Mouse (Mus musculus) liver, adult 2 months (tissue): Measurements from ENCODE around the gene Poll. TPM values are rescaled to one million over a fixed set of nuclear protein-coding genes. Genes with fewer than 3 reads are reported as not detected.

Experiments
- DNase-seq: peaks from one replicate; pipeline ENCODE4 v3.0.0-alpha.2; 2011; ENCODE audit warnings: low read depth, low spot score; ENCODE audit errors: extremely low read depth
- H3K27ac ChIP-seq: fragments of 200-500 bp; replicated peaks from 2 replicates; pipeline ENCODE4 v1.5.1; 2012; ENCODE audit warnings: low read depth, mild to moderate bottlenecking, control low read depth, inconsistent platforms, low read length; ENCODE audit not compliant: insufficient read depth
- H3K27me3 ChIP-seq: fragments of 200-500 bp; 2 replicates; pipeline ENCODE4 v1.6.1; 2012; ENCODE audit warnings: mild to moderate bottlenecking, moderate library complexity, low read length, inconsistent platforms; ENCODE audit not compliant: control insufficient read depth, insufficient read depth
- H3K36me3 ChIP-seq: fragments of 200-500 bp; 2 replicates; pipeline ENCODE4 v1.6.1; 2012; ENCODE audit warnings: low read length, inconsistent platforms; ENCODE audit not compliant: control insufficient read depth, insufficient read depth
- H3K4me1 ChIP-seq: fragments of 200-500 bp; 2 replicates; pipeline ENCODE4 v1.6.1; 2011; ENCODE audit warnings: low read length; ENCODE audit not compliant: control insufficient read depth, insufficient read depth
- H3K4me3 ChIP-seq: fragments of 200-500 bp; 2 replicates; pipeline ENCODE4 v1.5.1; 2011; ENCODE audit warnings: low read depth, mild to moderate bottlenecking, control low read depth, low read length, moderate library complexity; ENCODE audit not compliant: insufficient read depth
- H3K79me2 ChIP-seq: fragments of 200-500 bp; 2 replicates; pipeline ENCODE4 v1.6.1; 2012; ENCODE audit warnings: inconsistent platforms, mild to moderate bottlenecking, low read length, moderate library complexity; ENCODE audit not compliant: control insufficient read depth, insufficient read depth
- H3K9ac ChIP-seq: fragments of 200-500 bp; 2 replicates; pipeline ENCODE4 v1.6.1; 2012; ENCODE audit warnings: low read depth, mild to moderate bottlenecking, control low read depth, inconsistent platforms, low read length
- CTCF ChIP-seq: fragments of 200-500 bp; IDR thresholded peaks from 2 replicates; pipeline ENCODE4 v1.5.1; 2011; ENCODE audit warnings: low read depth, low read length, control low read depth
- POLR2A ChIP-seq: fragments of 200-500 bp; IDR thresholded peaks from 2 replicates; pipeline ENCODE4 v1.6.1; 2011; ENCODE audit warnings: low read length, control low read depth; ENCODE audit not compliant: insufficient read depth; ENCODE audit errors: extremely low read depth
- WGBS: fragments of 180-500 bp; shearing (Covaris S2); methylation state at CpG from one replicate; pipeline ENCODE4 v1.1.7; 2018; 5-methylcytosine and 5-hydroxymethylcytosine counted together
- polyA plus RNA-seq: library from polyadenylated mRNA; depleted of rRNA; stranded (reverse); fragments of >200 nt; gene quantifications from 2 replicates; pipeline ENCODE4 v1.2.3, GENCODE M21; 2012
- total RNA-seq: library from RNA; depleted of rRNA; stranded (reverse); fragments of >200 nt; gene quantifications from 2 replicates; pipeline ENCODE4 v1.2.3, GENCODE M21; 2014

The Poll gene
- total and polyA plus RNA-seq, 2 experiments: 6.1 to 7.3 TPM

DNA sequence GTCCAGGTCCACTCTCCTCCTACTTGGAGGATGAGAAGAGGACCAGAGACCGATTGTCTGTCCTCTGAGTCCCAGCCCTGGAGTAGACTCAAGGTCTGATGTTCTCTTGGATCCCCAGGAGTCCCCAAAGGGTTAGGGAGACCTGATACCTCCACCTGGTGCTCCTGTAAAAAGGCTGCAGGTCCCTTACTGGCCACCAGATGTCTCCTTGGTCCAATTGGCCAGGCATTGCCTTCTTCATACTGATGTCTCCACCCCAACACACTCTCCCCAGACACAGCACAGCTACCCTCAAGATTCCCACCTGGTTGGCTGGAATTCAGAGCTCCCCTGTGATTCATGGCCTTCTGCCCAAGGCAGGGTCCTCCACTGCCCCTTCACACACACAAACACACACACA lies 22.8 kb downstream of the Poll start:
- peak; percentile 80 for TF ChIP-seq CTCF
- TF ChIP-seq POLR2A: no peak
- H3K4me3 ChIP-seq: no peak overlapping the region
- H3K79me2 ChIP-seq: no peaks in the 10 kb centered on the region
- H3K4me1 ChIP-seq: peaks cover 3% of the 10 kb centered on the region; the same call in 1 of the 2 replicates
- no peaks in the 10 kb centered on the region for H3K36me3 ChIP-seq
- peak; percentile 36 for DNase-seq
- no peak overlapping the region for H3K9ac ChIP-seq
- H3K27ac ChIP-seq: no peak overlapping the region
- peaks cover 5% of the 10 kb centered on the region for H3K27me3 ChIP-seq
- WGBS: 67% methylated on average over 1 of the region's 1 CpGs

- H3K79me2 ChIP-seq: no peaks in the 10 kb centered on the region
- no peaks in the 10 kb centered on the region for H3K4me1 ChIP-seq
- no peak for DNase-seq
- no peak overlapping the region for H3K27ac ChIP-seq
- no peaks in the 10 kb centered on the region for H3K27me3 ChIP-seq
- H3K4me3 ChIP-seq: no peak overlapping the region
- 69% methylated on average over 6 of the region's 6 CpGs for WGBS
- no peaks in the 10 kb centered on the region for H3K36me3 ChIP-seq
- TF ChIP-seq POLR2A (no peak), CTCF (no peak)
- no peak overlapping the region for H3K9ac ChIP-seq
These were observed 24.4 kb downstream of the Poll start for GRCm38 (mm10) chr19:45535929-45536328.

DNA sequence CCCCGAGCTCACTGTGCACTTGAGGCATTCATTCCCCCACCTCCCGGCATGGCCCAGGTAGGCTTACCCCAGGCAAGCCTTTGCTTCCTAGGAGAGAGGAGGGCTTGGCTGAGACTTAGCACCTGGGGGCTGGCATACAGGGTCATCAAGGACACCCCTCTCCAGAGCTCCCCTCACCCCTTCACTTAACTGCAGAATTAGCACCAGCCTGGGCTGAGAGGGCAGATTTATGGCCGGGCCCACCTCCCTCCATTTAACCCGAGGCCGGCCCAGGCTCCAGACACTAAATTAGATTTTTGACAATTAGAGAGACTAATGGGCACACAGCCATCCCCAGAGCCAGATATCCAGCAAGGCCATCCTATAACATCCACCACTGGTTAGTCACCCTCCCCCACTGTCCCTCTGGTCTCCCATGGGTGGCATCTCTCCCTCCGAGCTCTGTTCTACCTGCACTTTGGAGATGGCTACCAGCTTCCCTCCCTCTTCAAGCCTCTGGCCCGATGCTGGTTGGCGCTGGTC lies 25.1 kb downstream of the Poll start:
- Histone ChIP-seq H3K4me1 (no peaks in the 10 kb centered on the region), H3K9ac (no peak overlapping the region), H3K79me2 (no peaks in the 10 kb centered on the region), H3K27ac (no peak overlapping the region), H3K36me3 (no peaks in the 10 kb centered on the region), H3K27me3 (no peaks in the 10 kb centered on the region), H3K4me3 (no peak overlapping the region)
- 74% methylated on average over 8 of the region's 8 CpGs for WGBS
- DNase-seq: no peak
- TF ChIP-seq CTCF: no peak
- no peak for TF ChIP-seq POLR2A

GRCm38 (mm10) chr19:45533617-45534016 lies 26.7 kb downstream of the Poll start:
- Histone ChIP-seq H3K36me3 (no peaks in the 10 kb centered on the region), H3K4me3 (no peak overlapping the region), H3K9ac (no peak overlapping the region), H3K27ac (no peak overlapping the region), H3K79me2 (no peaks in the 10 kb centered on the region), H3K27me3 (no peaks in the 10 kb centered on the region), H3K4me1 (no peaks in the 10 kb centered on the region)
- TF ChIP-seq CTCF (no peak), POLR2A (no peak)
- 59% methylated on average over 7 of the region's 7 CpGs for WGBS
- no peak for DNase-seq

DNA sequence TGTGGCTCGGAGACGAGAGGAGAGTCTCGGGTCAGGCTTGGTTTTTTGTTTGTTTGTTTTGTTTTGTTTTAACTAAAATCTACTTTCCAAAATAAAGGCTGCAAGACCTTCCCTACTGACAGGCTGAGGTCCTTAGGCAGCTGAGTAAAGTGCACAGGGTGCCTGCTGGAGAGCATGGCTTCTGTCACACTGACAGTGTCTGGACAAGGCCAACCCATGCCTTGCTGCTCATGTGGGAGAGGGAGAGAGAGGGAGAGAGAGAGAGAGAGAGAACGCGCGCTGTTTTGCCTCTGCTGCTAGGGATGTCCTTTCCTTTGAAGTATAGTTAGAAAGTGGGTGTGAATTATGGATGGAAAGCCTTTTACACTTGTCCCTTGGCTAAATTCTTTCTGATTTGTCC lies 28.8 kb downstream of the Poll start:
- WGBS: 83% methylated on average over 6 of the region's 6 CpGs
- TF ChIP-seq CTCF (no peak), POLR2A (no peak)
- no peaks in the 10 kb centered on the region for H3K4me1 ChIP-seq

DNA sequence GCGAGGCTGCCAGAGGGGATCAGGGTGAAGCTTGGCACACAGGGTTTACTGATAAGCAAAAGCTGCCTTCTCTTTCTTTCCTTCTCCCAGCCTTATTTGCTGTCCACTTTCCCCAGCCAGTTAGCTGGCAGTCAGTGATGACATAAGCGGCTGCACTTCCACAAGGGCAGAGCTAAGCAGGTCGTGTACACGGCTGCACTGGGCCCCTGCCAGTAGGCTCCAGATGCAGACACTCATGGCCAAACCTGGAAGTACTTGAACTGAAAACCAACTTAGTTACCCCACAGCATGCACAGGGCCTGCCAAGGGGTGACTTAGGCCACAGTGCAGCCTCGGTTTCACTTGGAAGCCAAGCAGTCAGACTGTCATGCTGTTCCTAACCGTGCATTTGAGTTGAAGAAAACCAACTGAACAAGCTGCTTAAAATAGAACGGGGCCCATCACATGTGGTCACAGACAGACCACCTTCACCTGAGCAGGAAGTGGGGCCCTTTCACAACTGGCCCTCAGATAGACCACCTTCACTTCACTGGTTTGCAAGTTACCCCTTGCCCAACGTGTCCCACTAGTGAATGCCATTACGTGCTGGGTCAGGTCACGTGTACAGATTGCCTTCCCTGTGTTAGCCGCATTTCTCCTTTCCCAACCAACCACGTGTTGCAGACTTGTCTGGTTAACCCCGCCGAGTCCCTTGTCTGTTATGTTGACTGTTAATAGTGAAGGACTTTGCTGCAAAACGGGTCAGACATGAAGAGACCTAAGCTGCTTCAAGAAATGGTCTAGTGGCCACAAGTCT lies 29.9 kb downstream of the Poll start:
- no peak overlapping the region for H3K27ac ChIP-seq
- WGBS: 76% methylated on average over 15 of the region's 15 CpGs
- no peak overlapping the region for H3K4me3 ChIP-seq
- H3K27me3 ChIP-seq: no peaks in the 10 kb centered on the region
- H3K36me3 ChIP-seq: peaks cover 15% of the 10 kb centered on the region; the same call in 1 of the 2 replicates
- no peak overlapping the region for H3K9ac ChIP-seq
- no peaks in the 10 kb centered on the region for H3K79me2 ChIP-seq
- TF ChIP-seq CTCF: no peak
- no peak for TF ChIP-seq POLR2A
- no peaks in the 10 kb centered on the region for H3K4me1 ChIP-seq
- no peak for DNase-seq

More for the DNA sequence above, 28.8 kb downstream of the Poll start:
- Histone ChIP-seq H3K27ac (no peak overlapping the region), H3K27me3 (no peaks in the 10 kb centered on the region), H3K36me3 (peaks cover 15% of the 10 kb centered on the region; the same call in 1 of the 2 replicates), H3K4me3 (no peak overlapping the region), H3K79me2 (no peaks in the 10 kb centered on the region), H3K9ac (no peak overlapping the region)
- DNase-seq: no peak
